Mouse (Mus musculus): Measurements from ENCODE around the gene Astn2.
A peak's percentile ranks its signal among the peaks of the same experiment; 100 is the strongest.

Astn2 gene

GRCm38 (mm10) chr4:65672294-65672693 is 732.1 kb downstream of the Astn2 start:
- no peak for DNase-seq (ENCODE audit: low spot score)

DNA sequence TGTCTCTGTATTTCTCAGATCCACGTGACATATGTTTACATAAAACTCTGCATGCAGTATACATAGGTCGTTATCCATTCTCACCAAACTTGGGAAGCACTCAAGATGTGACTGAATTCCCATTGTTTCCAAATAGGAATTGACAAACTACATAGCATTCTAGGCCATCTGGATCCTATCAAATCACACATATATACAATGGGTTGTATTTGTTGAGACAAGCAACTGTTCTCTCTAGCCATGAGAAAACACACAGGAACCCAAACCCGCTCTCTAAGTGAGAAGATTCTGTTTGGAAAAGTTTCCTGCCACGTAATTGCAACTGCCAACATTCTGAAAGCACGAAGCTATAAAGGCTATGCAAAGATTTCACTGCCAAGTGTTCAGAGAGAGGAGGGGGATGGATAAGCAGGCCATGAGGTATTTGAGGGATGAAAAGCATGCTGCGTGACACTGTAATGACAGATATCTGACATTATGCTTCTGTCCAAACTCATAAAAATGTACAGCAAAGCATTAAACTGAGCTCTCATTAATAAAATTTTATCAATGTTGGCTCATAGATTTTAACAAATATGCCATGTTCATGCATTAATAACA is 732.7 kb downstream of the Astn2 start:
- DNase-seq (ENCODE audit: low spot score) = no peak

DNA sequence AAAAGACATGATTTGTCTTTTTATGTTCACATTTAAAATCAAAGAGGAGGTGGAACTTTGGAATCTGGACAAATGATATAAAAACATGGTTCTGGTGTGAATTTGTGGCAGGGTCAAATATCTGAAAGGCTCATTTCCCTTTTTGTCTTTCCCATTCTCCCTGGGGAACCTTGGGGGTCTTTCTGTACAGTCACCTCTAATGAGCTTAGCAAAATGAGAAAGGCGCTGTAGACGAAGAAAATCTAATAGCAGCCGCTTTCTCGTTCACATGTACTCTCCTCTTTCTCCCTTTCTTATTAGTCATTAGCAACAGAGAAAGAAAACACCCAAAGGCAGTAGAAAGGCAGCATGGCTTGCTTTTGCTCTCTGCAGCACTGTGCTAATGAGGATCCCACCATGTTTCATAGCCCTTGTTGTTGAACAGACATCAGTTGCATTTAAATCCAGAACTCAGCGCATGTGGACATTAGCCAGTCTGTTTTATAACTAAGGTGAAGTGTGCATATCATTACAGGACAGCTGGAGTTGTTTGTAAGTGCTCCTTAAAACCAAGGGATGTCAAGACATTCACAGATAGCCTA is 737.3 kb downstream of the Astn2 start:
- DNase-seq (ENCODE audit: low spot score) = no peak

- DNase-seq (ENCODE audit: low spot score) = no peak
Observed at GRCm38 (mm10) chr4:65663176-65663575, 741.2 kb downstream of the Astn2 start.

DNA sequence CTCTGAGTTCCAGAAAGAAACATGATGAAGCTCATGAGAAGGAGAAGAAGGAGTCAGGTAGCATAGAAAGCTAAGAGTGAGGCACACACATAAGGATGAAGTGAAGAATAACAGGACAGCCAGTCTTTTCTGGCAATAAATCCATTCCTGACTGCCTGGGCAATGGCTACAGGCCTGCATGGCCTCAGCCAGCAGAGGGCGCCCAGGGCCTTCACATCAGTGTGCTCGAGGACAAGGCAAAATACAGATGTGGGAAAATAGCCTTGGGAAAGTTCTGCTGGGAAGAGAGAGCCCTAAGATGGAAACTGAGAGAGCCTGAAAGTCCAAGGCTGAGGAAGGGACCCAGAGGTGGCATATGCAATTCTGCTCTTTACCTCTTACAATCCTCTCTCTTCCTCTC is 749.7 kb downstream of the Astn2 start:
- no peak for DNase-seq (ENCODE audit: low spot score)

GRCm38 (mm10) chr4:65642611-65643010 is 761.8 kb downstream of the Astn2 start:
- no peak for DNase-seq (ENCODE audit: low spot score)

DNA sequence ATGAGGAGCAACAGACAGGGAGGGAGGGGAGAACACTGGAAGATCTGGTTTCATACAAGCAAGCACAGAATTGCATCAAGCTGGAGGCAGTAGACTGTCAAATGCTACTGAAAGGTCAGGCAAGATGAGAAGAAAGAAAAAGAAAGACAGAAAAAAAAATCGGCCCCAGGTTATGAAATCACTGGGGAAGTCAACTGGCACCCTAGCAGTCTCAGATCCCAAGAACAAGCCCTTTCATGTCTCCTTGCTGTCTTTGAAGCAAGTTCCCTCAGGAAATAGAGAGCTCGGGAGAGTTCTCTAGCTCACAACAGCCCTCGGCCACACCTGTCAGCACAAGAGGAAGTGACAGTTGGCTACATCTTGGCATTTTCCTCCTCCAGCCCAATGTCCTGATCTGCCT is 766.2 kb downstream of the Astn2 start:
- DNase-seq (ENCODE audit: low spot score) = no peak

DNA sequence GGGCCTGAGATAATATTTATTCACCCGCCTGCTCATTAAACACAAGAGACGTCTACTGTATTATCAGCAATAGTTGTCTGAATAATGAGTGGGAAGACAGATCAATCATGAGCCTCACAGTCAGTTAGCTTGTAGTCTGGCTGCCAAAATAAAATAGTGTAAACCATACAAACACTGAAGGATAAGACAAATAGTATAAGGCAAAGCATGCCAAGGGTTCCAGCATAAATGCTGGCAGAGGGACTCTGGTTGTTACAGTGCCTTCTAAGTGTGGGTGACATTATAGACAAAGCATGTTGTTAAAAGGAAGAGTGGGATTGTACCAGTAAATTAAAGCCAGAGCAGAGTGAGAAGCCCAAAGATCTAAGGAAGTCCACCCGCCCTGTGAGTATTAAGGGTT is 784.3 kb downstream of the Astn2 start:
- DNase-seq (ENCODE audit: low spot score) = no peak

- no peak for DNase-seq (ENCODE audit: low spot score)
Observed at GRCm38 (mm10) chr4:65613135-65613534, 791.3 kb downstream of the Astn2 start.

- DNase-seq (ENCODE audit: low spot score) = no peak
Observed at GRCm38 (mm10) chr4:65610896-65611295, 793.5 kb downstream of the Astn2 start.

- no peak for DNase-seq (ENCODE audit: low spot score)
Observed at GRCm38 (mm10) chr4:65610329-65610728, 794.1 kb downstream of the Astn2 start.

GRCm38 (mm10) chr4:65608112-65608511 is 796.3 kb downstream of the Astn2 start:
- no peak for DNase-seq (ENCODE audit: low spot score)

DNA sequence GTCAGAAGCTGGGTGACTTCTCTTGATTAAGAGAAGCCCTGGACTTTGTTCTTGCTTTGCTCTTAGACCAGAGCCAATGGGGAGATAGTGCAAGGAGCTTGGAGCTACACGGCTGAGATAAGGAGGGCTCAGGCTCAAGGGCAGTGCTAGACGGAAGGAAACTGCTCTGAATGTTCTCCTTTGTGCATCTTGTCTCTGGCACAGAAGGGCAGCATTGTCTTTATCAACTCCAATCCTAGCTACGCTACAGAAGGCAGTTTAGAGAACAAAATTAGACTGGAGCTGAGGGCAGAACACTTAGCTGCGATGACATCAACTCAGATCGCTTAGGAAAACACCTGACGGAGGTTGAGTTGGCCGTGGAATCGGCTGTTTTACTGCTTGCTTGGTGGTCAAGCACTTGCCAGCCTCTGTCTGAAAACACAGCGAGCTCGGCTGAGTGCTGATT is 797.2 kb downstream of the Astn2 start:
- no peak for DNase-seq (ENCODE audit: low spot score)

- DNase-seq (ENCODE audit: low spot score) = no peak
Observed at GRCm38 (mm10) chr4:65605151-65605702, 799.2 kb downstream of the Astn2 start.

DNA sequence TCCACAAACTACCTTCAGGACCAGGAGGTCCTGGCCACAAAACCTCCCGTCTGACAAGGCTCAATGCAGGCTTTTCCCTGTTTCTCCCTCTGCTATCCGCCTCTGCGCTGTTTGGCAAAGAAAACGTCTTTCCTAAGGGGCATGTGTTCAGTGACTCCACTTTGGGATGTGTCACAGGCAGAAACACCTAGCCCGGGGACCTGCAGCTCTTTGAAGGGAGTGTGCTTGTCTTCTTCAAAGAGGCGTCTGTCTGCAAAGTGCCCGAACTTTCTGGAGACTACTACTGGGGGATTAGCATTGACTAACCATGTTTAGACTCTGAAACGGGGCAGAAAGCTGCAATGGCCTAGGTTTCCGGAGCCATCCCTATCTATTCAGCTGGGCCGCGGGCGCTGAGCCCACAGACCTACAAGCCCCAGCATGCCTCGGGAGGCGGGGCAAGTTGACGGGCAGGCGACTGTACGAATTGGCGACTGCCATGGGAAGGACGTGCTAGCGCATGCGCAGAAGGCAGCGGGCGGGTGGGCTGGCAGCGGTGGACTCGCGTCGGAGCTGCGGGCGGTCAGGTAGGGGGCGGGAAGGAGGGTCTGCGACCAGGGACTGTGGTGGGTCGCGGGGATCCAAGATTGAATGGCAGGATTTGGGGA is 799.8 kb downstream of the Astn2 start, which contains the start of gene Trim32:
TSS of gene Trim32 (plus strand) at position 483 of the 647 bp plus-strand sequence.
- peak; percentile 92 for DNase-seq (ENCODE audit: low spot score)

DNA sequence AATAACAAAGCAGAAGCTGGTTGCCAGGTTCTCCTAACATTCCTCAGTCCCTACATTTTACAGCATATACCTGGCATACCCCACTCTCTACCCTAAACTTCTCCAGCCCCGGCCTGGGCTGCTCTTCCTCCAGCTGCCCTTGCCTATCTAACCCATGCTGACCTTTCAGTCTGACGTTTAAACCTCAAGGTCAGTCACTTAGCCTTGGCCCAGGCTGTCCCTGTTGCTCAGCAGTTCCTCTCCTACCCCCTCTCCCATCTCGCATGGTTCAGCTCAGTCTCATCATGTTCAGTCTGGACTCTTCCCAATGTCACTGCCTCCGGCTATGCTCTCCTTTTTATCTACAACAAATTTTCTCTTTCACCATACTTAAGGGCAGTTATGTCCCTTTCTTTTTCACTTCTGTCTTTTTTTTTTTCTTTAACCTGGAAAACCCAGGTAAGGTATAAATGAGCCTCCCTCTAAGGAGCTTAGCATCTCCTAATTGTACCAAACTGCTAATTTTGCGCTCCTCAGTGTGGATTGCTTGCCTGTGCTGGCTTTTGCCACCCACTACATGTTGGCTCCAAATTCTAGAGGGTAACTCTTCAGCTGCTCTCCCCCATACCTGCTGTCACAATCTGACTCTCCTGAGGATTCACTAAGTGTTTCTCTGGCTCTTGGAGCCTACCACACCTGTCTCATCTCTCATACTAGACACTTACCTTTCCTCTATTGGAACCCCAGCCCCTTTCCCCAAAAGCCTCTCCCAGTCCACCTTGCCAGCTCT is 809.6 kb downstream of the Astn2 start:
- no peak for DNase-seq (ENCODE audit: low spot score)

- DNase-seq (ENCODE audit: low spot score) = no peak
Observed at GRCm38 (mm10) chr4:65589780-65590179, 814.6 kb downstream of the Astn2 start.

GRCm38 (mm10) chr4:65586947-65587346 is 817.5 kb downstream of the Astn2 start:
- no peak for DNase-seq (ENCODE audit: low spot score)

- DNase-seq (ENCODE audit: low spot score) = no peak
Observed at GRCm38 (mm10) chr4:65580254-65580653, 824.2 kb downstream of the Astn2 start.

DNA sequence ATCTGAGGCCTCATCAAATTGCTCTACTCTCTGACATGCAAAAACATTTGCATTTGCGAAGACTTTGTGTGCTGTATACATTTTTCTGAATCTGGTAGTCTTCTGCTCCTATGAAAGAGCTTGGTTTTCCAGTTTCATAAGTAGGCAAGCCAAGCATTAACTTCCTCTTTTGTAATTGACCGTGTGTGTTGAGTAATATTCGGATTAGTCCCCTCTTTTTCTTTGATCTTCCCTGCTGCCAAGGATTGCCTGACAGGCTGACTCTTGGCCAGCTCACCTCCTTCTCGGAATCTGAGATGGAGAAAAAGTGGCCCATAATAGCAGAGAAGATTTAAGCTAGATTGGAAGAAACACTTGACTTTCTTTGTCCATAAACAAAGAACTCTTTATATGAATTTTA is 838.9 kb downstream of the Astn2 start:
- no peak for DNase-seq (ENCODE audit: low spot score)

- DNase-seq (ENCODE audit: low spot score) = no peak
Observed at GRCm38 (mm10) chr4:65548561-65548960, 855.9 kb downstream of the Astn2 start.

GRCm38 (mm10) chr4:65545582-65545981 is 858.8 kb downstream of the Astn2 start:
- DNase-seq (ENCODE audit: low spot score) = no peak

All from T-cell, adult 2 months (primary cell).